In the genomic region with DNA sequence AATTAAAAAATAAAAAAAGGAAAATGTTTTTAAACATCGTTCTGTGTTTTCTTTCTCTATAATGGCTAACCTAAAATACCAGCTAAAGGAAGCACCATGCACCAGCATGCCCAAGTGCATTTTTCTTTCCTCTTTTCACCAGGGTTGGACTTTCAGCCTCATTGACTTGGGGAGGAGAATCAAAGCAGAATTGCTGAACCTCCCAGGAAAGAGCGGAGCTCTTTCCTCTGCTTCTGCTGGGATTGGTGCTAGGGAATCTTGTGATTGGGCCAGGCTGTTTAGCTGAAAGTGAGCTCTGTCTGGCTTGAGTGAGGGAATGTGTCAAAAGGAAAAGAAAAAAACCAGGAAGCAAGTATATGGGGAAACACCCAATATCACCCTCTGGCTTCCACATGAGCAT, we compare ENCODE assay signal across 11 mouse cellular contexts. TPM values are rescaled to one million over a fixed set of nuclear protein-coding genes. Genes with fewer than 3 reads are reported as not detected.
"Had no signal": no experiment of that assay in that cellular context is flagged by ENCODE, and none has a peak within 500 bp of the region (broad histone marks: within the 10 kb centered on the region; RNA-seq: fewer than 3 reads in every experiment).

No protein-coding gene starts in this region.

- DNase-seq: liver; lung, adult 2 months; lung, postnatal 36 days; midbrain, embryonic 14.5 days; spleen, adult 18-20 months; thymus, adult 18-20 months; thymus, postnatal 14 days had no signal

- H3K9me3 ChIP-seq: limb, embryonic 12.5 days; liver, embryonic 15.5 days; neural tube, embryonic 12.5 days had no signal

- H3K36me3 ChIP-seq: limb, embryonic 12.5 days; liver, embryonic 15.5 days; neural tube, embryonic 12.5 days had no signal

- ATAC-seq: lung, postnatal 0 days had no signal

- H3K27ac ChIP-seq: limb, embryonic 12.5 days; liver, embryonic 15.5 days; neural tube, embryonic 12.5 days had no signal

- H3K27me3 ChIP-seq: limb, embryonic 12.5 days; liver, embryonic 15.5 days; neural tube, embryonic 12.5 days had no signal

- H3K4me3 ChIP-seq: limb, embryonic 12.5 days; liver, embryonic 15.5 days; neural tube, embryonic 12.5 days had no signal

- H3K9ac ChIP-seq: limb, embryonic 12.5 days; liver, embryonic 15.5 days; neural tube, embryonic 12.5 days had no signal

- H3K4me2 ChIP-seq: limb, embryonic 12.5 days; liver, embryonic 15.5 days; neural tube, embryonic 12.5 days had no signal

- H3K4me1 ChIP-seq: limb, embryonic 12.5 days; liver, embryonic 15.5 days; neural tube, embryonic 12.5 days had no signal

RNA-seq across cellular contexts. Expression of a gene that starts 10.1 kb away (rescaled TPM):
- polyA plus RNA-seq: liver, embryonic 15.5 days had no signal
